Mouse (Mus musculus): ENCODE data around the gene Axin1.
"Not testable (repeated sequence)": the region's sequence is repeated elsewhere in the genome, so short reads cannot be mapped to it uniquely, and the experiment has no call there.

Axin1 gene

GRCm38 (mm10) chr17:26188091-26188805, 49.8 kb downstream of the Axin1 start:
- DNase-seq (ENCODE audit: low spot score in 2 of 2), result no peak

GRCm38 (mm10) chr17:26191486-26191885, 53.0 kb downstream of the Axin1 start:
- not testable (repeated sequence) for DNase-seq (ENCODE audit: low spot score in 2 of 2)

GRCm38 (mm10) chr17:26192481-26193190, 54.1 kb downstream of the Axin1 start:
- DNase-seq (ENCODE audit: low spot score in 2 of 2), result no peak

GRCm38 (mm10) chr17:26198892-26199291, 60.4 kb downstream of the Axin1 start, which contains the start of gene Pdia2:
TSS of gene Pdia2 (minus strand) at chr17:26199087.
- DNase-seq (ENCODE audit: low spot score in 2 of 2), result no peak

- peak; percentile 56 to 63 for DNase-seq (ENCODE audit: low spot score in 2 of 2)
Measured at GRCm38 (mm10) chr17:26200831-26201705, 62.6 kb downstream of the Axin1 start.

GRCm38 (mm10) chr17:26201998-26202397, 63.5 kb downstream of the Axin1 start:
- peak in 1 of 2 experiments; percentile 60 for DNase-seq (ENCODE audit: low spot score in 2 of 2)

- DNase-seq (ENCODE audit: low spot score in 2 of 2), result peak; percentile 74 to 76
Measured at GRCm38 (mm10) chr17:26202737-26203136, 64.2 kb downstream of the Axin1 start, which contains the start of gene Rgs11. TSS of gene Rgs11 (plus strand) at chr17:26202951.

GRCm38 (mm10) chr17:26203321-26203811, 64.9 kb downstream of the Axin1 start:
- DNase-seq (ENCODE audit: low spot score in 2 of 2), result peak; percentile 76 to 85

GRCm38 (mm10) chr17:26204766-26205165, 66.3 kb downstream of the Axin1 start:
- DNase-seq (ENCODE audit: low spot score in 2 of 2), result no peak

GRCm38 (mm10) chr17:26206392-26206791, 67.9 kb downstream of the Axin1 start:
- no peak for DNase-seq (ENCODE audit: low spot score in 2 of 2)

GRCm38 (mm10) chr17:26207686-26208085, 69.2 kb downstream of the Axin1 start, which contains the start of gene Arhgdig:
TSS of gene Arhgdig (minus strand) at chr17:26207786.
- DNase-seq (ENCODE audit: low spot score in 2 of 2), result no peak

GRCm38 (mm10) chr17:26212241-26212640, 73.8 kb downstream of the Axin1 start:
- no peak for DNase-seq (ENCODE audit: low spot score in 2 of 2)

GRCm38 (mm10) chr17:26212681-26213080, 74.2 kb downstream of the Axin1 start:
- DNase-seq (ENCODE audit: low spot score in 2 of 2), result no peak

- no peak for DNase-seq (ENCODE audit: low spot score in 2 of 2)
Measured at GRCm38 (mm10) chr17:26221508-26221907, 83.0 kb downstream of the Axin1 start.

GRCm38 (mm10) chr17:26225150-26225549, 86.7 kb downstream of the Axin1 start:
- no peak for DNase-seq (ENCODE audit: low spot score in 2 of 2)

- no peak for DNase-seq (ENCODE audit: low spot score in 2 of 2)
Measured at GRCm38 (mm10) chr17:26229776-26230175, 91.3 kb downstream of the Axin1 start.

- no peak for DNase-seq (ENCODE audit: low spot score in 2 of 2)
Measured at GRCm38 (mm10) chr17:26231156-26231555, 92.7 kb downstream of the Axin1 start.

GRCm38 (mm10) chr17:26232863-26233262, 94.4 kb downstream of the Axin1 start:
- no peak for DNase-seq (ENCODE audit: low spot score in 2 of 2)

GRCm38 (mm10) chr17:26234386-26234785, 95.9 kb downstream of the Axin1 start:
- no peak for DNase-seq (ENCODE audit: low spot score in 2 of 2)

GRCm38 (mm10) chr17:26235077-26235815, 96.8 kb downstream of the Axin1 start:
- DNase-seq (ENCODE audit: low spot score in 2 of 2), result no peak

GRCm38 (mm10) chr17:26237667-26238066, 99.2 kb downstream of the Axin1 start:
- DNase-seq (ENCODE audit: low spot score in 2 of 2), result no peak
